Mouse (Mus musculus) C2C12 (cell line): ENCODE measurements around the gene Tomm6. TPM values are rescaled to one million over a fixed set of nuclear protein-coding genes. Genes with fewer than 3 reads are reported as not detected.

ENCODE experiments used
- H3K27me3 ChIP-seq: one replicate; pipeline ENCODE4 v1.6.1; 2011; ENCODE audit not compliant: control insufficient read depth, insufficient read depth, insufficient read length
- H3K36me3 ChIP-seq: one replicate; pipeline ENCODE4 v1.6.1; 2011; ENCODE audit not compliant: control insufficient read depth, insufficient read depth
- H3K4me3 ChIP-seq: one replicate; pipeline ENCODE4 v1.5.1; 2011; ENCODE audit warnings: mild to moderate bottlenecking, control low read depth; ENCODE audit not compliant: poor library complexity, insufficient read depth, severe bottlenecking
- H3K79me2 ChIP-seq: one replicate; pipeline ENCODE4 v1.6.1; 2011; ENCODE audit not compliant: control insufficient read depth, insufficient read depth
- H3K79me3 ChIP-seq: one replicate; pipeline ENCODE4 v1.6.1; 2011; ENCODE audit warnings: low read depth, control low read depth
- H3ac ChIP-seq: one replicate; pipeline ENCODE3; 2011; ENCODE audit warnings: low read depth; ENCODE audit not compliant: control insufficient read depth, insufficient read length
- CEBPB ChIP-seq: IDR thresholded peaks from one replicate; pipeline ENCODE4 v1.6.1; 2011; ENCODE audit warnings: low read depth, mild to moderate bottlenecking, control low read depth, moderate library complexity
- CTCF ChIP-seq: IDR thresholded peaks from one replicate; pipeline ENCODE4 v1.5.1; 2011; ENCODE audit not compliant: control insufficient read depth, insufficient read depth, insufficient read length
- FOSL1 ChIP-seq: IDR thresholded peaks from one replicate; pipeline ENCODE4 v1.8.0; 2011; ENCODE audit warnings: mild to moderate bottlenecking, low read length; ENCODE audit not compliant: poor library complexity, insufficient read depth, severe bottlenecking
- MAX ChIP-seq: IDR thresholded peaks from one replicate; pipeline ENCODE4 v1.6.1; 2011; ENCODE audit warnings: mild to moderate bottlenecking, control low read depth
- MYOD1 ChIP-seq: IDR thresholded peaks from one replicate; pipeline ENCODE4 v1.6.1; 2011; ENCODE audit warnings: low read depth; ENCODE audit not compliant: control insufficient read depth, insufficient read length
- MYOG ChIP-seq: IDR thresholded peaks from one replicate; pipeline ENCODE4 v1.6.1; 2011; ENCODE audit not compliant: control insufficient read depth, insufficient read length; ENCODE audit errors: extremely low read depth
- USF1 ChIP-seq: IDR thresholded peaks from one replicate; pipeline ENCODE4 v1.6.1; 2011; ENCODE audit warnings: low read depth, mild to moderate bottlenecking, control low read depth, moderate library complexity
- polyA plus RNA-seq: library from polyadenylated mRNA; unstranded; fragments of >200 nt; fragmentation: generic; extraction: Trizol; gene quantifications from one replicate; pipeline ENCODE4 v1.2.1, GENCODE M21; 2012; ENCODE audit warnings: missing spikeins

Tomm6 gene
- polyA plus RNA-seq, 1 experiment: 223 TPM

DNA sequence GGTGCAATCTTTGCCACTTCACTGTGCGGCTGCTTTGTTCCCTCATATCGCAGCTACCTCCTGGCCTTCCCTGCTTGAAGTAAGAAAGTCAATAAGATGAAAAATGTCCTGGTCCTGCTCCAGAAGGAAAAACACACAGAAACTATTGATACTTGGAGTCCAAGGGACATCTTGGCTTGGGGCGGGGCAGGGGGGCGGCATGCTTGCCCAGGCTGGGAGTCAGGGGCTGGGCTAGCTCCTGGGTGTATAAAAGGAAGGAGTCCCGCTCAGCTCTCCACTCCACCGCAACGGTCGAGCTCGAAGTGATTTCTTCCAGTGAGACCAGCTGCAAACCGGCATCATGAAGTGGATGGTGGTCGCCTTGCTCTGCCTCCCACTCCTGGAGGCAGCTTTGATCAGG is 38.4 kb upstream of the Tomm6 start, which contains the start of gene Pgc:
Gene Pgc (plus strand): TSS at position 277 of the 400 bp plus-strand sequence.
- Histone ChIP-seq H3K27me3 (peaks cover 49% of the 10 kb centered on the region), H3K36me3 (no peaks in the 10 kb centered on the region), H3K79me2 (no peaks in the 10 kb centered on the region), H3ac (no peak within 1 kb of the TSS), H3K4me3 (no peak within 1 kb of the TSS), H3K79me3 (no peaks in the 10 kb centered on the region)
- TF ChIP-seq CTCF (no peak), CEBPB (no peak)

DNA sequence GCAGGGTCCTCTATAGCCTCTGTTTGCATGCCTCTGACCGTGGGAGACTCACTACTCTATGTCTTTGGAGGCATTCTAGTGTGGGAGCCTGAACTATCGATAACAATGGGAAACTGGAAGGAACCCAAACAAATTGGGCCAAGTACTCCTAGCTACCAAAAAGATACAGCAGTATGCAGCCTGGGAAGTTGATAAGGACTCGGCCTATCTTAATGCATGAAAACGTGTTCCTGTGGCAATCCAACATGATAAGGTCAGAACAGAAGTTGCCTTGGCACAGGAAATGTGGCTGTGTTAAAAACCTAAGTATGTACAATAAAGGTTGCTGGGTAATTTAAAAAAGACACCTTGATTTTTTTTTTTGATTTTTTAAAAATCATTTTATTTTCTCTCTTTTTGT is 33.0 kb upstream of the Tomm6 start:
- H3K27me3 ChIP-seq: peaks cover 25% of the 10 kb centered on the region
- H3ac ChIP-seq: no peak overlapping the region
- no peaks in the 10 kb centered on the region for H3K79me2 ChIP-seq
- H3K79me3 ChIP-seq: no peaks in the 10 kb centered on the region
- no peak overlapping the region for H3K4me3 ChIP-seq
- no peaks in the 10 kb centered on the region for H3K36me3 ChIP-seq
- TF ChIP-seq USF1: no peak
- TF ChIP-seq FOSL1: no peak
- no peak for TF ChIP-seq MYOD1
- no peak for TF ChIP-seq CEBPB
- no peak for TF ChIP-seq MAX
- no peak for TF ChIP-seq MYOG
- TF ChIP-seq CTCF: no peak

DNA sequence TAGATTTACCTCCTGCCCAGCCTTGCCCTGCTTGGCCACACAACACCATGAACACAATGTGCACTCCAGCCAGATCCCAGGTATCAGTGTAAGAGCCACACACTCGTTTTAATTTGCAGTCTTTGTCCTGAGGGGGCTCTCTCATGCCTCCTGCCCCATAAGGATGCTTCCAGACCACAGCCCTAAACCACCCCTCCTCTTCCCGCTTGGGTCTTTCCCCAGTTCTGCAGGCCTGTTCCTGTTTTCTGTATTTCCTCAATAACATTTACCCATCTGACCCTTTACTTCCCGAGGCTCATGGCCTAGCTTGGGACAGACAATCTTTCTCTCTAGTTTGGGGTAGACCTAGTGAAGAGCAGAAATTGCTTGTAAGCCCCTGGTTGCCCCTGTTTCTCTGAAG is 26.9 kb upstream of the Tomm6 start:
- TF ChIP-seq MYOD1: no peak
- TF ChIP-seq CEBPB: no peak
- TF ChIP-seq USF1: no peak
- no peak for TF ChIP-seq FOSL1
- no peak for TF ChIP-seq MAX
- TF ChIP-seq CTCF: no peak
- TF ChIP-seq MYOG: no peak
- Histone ChIP-seq H3ac (no peak overlapping the region), H3K36me3 (no peaks in the 10 kb centered on the region), H3K79me2 (no peaks in the 10 kb centered on the region), H3K79me3 (no peaks in the 10 kb centered on the region), H3K27me3 (peaks cover 40% of the 10 kb centered on the region), H3K4me3 (no peak overlapping the region)

DNA sequence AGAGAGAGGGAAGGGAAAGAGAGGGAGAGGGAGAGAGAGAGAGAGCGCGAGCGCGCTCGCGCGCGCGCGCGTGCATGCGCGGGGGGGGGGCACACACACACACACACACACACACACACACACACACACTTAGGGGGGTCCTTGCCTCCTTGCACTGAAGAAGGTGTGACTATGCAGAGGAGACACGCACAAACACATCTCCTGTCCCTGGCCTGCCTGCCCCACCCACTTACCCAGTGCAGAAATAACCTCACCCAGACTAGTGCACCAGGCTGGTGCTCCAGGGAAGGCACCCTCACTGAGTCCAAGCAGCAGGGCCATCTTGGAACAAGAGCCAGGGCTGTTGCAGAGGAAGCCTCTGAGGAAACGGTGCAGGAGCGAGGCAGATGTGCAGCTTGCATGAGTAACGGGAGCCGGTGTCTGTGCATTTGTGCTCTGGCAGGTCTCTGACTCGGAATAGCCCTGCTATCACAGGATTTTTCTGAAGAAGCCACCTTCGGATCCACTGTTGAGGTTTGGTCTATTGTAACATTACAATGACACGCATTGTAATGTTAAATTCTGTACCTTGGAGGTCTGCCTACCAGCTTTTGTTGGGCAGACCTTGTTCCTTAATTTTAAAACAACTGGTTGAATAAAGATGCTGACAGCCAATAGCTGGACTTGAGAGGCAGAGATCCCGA is 24.8 kb upstream of the Tomm6 start:
- Histone ChIP-seq H3K79me2 (no peaks in the 10 kb centered on the region), H3K79me3 (no peaks in the 10 kb centered on the region), H3K36me3 (no peaks in the 10 kb centered on the region), H3ac (no peak overlapping the region), H3K27me3 (peaks cover 48% of the 10 kb centered on the region), H3K4me3 (no peak overlapping the region)
- no peak for TF ChIP-seq MYOD1
- no peak for TF ChIP-seq CEBPB
- no peak for TF ChIP-seq MAX
- TF ChIP-seq CTCF: no peak
- TF ChIP-seq FOSL1: no peak

DNA sequence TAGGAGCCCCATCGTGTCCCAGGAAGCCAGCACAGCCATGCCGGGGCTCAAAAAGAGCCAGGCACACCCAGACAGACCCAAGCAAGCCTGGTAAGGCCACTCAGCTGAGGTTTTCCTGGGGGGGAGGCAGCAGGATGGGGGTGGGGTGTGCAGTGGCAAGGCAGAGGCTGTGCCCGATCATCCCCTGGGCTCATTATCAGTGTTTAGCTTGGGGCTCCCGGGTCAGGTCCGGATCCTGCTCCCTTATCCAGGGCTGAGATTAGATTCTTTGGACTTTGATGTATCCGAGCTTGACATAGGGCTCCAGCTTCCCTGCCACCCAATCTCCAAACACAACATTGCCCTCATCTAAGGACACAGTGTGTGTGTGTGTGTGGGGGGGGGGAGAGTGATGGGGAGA is 23.7 kb upstream of the Tomm6 start:
- Histone ChIP-seq H3K27me3 (peaks cover 48% of the 10 kb centered on the region), H3ac (no peak overlapping the region), H3K79me3 (no peaks in the 10 kb centered on the region), H3K36me3 (no peaks in the 10 kb centered on the region), H3K4me3 (no peak overlapping the region), H3K79me2 (no peaks in the 10 kb centered on the region)
- no peak for TF ChIP-seq MYOG
- TF ChIP-seq FOSL1: no peak
- no peak for TF ChIP-seq MAX
- no peak for TF ChIP-seq MYOD1
- no peak for TF ChIP-seq CTCF
- no peak for TF ChIP-seq USF1
- TF ChIP-seq CEBPB: no peak

DNA sequence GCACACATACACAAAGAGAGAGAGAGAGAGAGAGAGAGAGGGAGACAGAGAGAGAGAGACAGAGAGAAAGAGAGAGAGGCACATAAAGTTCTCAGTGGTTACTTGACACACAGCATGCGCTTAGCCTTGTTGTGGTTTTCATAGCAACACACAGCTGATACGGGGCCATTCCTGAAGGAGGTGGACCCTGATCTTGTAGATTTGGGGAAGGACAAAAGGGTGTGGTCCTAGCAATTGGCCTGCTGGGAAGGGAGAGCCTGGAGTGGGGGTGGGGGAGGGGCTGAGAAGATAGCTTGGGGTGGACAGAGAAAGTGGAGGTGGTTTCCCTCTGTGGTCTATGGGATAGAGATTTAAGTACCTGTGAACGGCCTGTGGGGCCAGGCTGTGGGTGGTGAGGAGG is 21.9 kb upstream of the Tomm6 start:
- Histone ChIP-seq H3K27me3 (peaks cover 29% of the 10 kb centered on the region), H3ac (no peak overlapping the region), H3K36me3 (no peaks in the 10 kb centered on the region), H3K79me2 (no peaks in the 10 kb centered on the region), H3K79me3 (no peaks in the 10 kb centered on the region), H3K4me3 (no peak overlapping the region)
- TF ChIP-seq CTCF (no peak), MAX (no peak), USF1 (no peak), CEBPB (no peak), MYOG (no peak), MYOD1 (no peak), FOSL1 (no peak)

DNA sequence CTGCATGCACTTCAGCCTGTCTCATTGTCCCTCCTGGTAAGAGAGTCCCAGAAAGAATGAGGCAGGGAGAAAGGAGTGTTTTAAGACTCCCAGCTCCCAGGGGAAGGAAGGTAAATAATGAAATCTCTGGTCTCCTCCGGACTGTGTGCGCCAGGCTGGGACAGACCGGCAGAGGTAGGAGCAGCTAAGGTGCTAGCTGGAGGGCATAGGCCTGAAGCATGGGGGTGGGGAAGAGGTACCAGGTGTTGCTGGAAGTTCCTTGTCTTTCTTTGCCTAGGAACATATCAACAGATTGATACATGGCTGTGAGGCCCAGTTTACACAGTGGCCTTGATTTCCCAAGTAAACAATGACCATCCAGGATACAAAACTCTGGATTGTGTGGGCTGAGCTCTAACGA is 20.8 kb upstream of the Tomm6 start:
- Histone ChIP-seq H3K79me3 (no peaks in the 10 kb centered on the region), H3K27me3 (peaks cover 24% of the 10 kb centered on the region), H3K79me2 (no peaks in the 10 kb centered on the region), H3ac (no peak overlapping the region), H3K36me3 (no peaks in the 10 kb centered on the region), H3K4me3 (no peak overlapping the region)
- TF ChIP-seq MYOD1: no peak
- TF ChIP-seq MYOG: no peak
- TF ChIP-seq CEBPB: no peak
- TF ChIP-seq FOSL1: no peak
- TF ChIP-seq CTCF: no peak
- TF ChIP-seq USF1: no peak
- no peak for TF ChIP-seq MAX
